Mouse (Mus musculus) ES-E14 (cell line): ENCODE data around the gene Hes5.

Experiments
- CHD2 ChIP-seq: IDR thresholded peaks from 2 replicates; pipeline ENCODE4 v1.6.1; 2014; ENCODE audit warnings: mild to moderate bottlenecking, low read depth, low read length, inconsistent platforms
- HCFC1 ChIP-seq: IDR thresholded peaks from 2 replicates; pipeline ENCODE4 v1.6.1; 2012; ENCODE audit warnings: low read length, inconsistent platforms, borderline replicate concordance; ENCODE audit not compliant: insufficient read depth
- ZNF384 ChIP-seq: IDR thresholded peaks from 2 replicates; pipeline ENCODE4 v1.6.1; 2012; ENCODE audit warnings: low read depth, low read length, inconsistent platforms

- TF ChIP-seq HCFC1 (no peak), CHD2 (no peak), ZNF384 (no peak)
Observed at GRCm38 (mm10) chr4:154982247-154983120, 21.8 kb downstream of the Hes5 start.
